Mouse (Mus musculus) left cerebral cortex, adult 11 months (tissue): ENCODE measurements at regions not wholly inside any gene's neighbourhood (a gene's known extent, or its start where the extent isn't known, plus 50 kb on each side); places are given as distances from the start of the nearest gene placed in this dataset.
A peak's percentile ranks its signal among the peaks of the same experiment; 100 is the strongest.

ENCODE experiments used
- DNase-seq: peaks from one replicate; pipeline ENCODE4 v3.0.0; 2022; ENCODE audit warnings: low spot score

GRCm38 (mm10) chr5:24237201-24237600 lies 72.4 kb downstream of the Nupl2 start:
- no peak for DNase-seq

GRCm38 (mm10) chr5:24239006-24239405 lies 74.2 kb downstream of the Nupl2 start:
- DNase-seq: no peak

GRCm38 (mm10) chr5:24244211-24244610 lies 79.4 kb downstream of the Nupl2 start:
- no peak for DNase-seq

GRCm38 (mm10) chr5:24255421-24255820 lies 90.7 kb downstream of the Nupl2 start:
- DNase-seq: no peak

- peak; percentile 41 for DNase-seq
Measured at GRCm38 (mm10) chr5:24261098-24261497, 90.3 kb downstream of the Kcnh2 start.

- DNase-seq: no peak
Measured at GRCm38 (mm10) chr5:24262146-24262545, 89.3 kb downstream of the Kcnh2 start.

- no peak for DNase-seq
Measured at GRCm38 (mm10) chr5:24264151-24264550, 87.3 kb downstream of the Kcnh2 start.

- no peak for DNase-seq
Measured at GRCm38 (mm10) chr5:24265431-24265830, 86.0 kb downstream of the Kcnh2 start.

GRCm38 (mm10) chr5:24266344-24267295 lies 84.8 kb downstream of the Kcnh2 start:
- peak; percentile 69 for DNase-seq
